In genomic region chr13:43761156-43761855, GRCm38 (mm10) we compare ENCODE assay signal across 26 mouse cellular contexts. TPM values are rescaled to one million over a fixed set of nuclear protein-coding genes. Genes with fewer than 3 reads are reported as not detected.
DNase-seq lines count a peak whose midpoint lies in the region; ATAC-seq and TF ChIP-seq lines count a peak whose summit lies in the region.
"Had no signal": no experiment of that assay in that cellular context is flagged by ENCODE, and none has a peak within 500 bp of the region (broad histone marks: within the 10 kb centered on the region; RNA-seq: fewer than 3 reads in every experiment).

No protein-coding gene starts in this region.

- TF ChIP-seq RAD21 in CH12.LX (IDR thresholded peaks at IDR 0.05; ENCODE audit: low read depth, low read length) = no peak

- TF ChIP-seq CTCF in CH12.LX (conservative IDR thresholded peaks at IDR 0.05 in 1 of 2, IDR thresholded peaks at IDR 0.05 in 1 of 2; ENCODE audit: low read depth in 2 of 2, low read length in 2 of 2) = no peak

- H3K4me3 ChIP-seq in CH12.LX (replicated peaks in 1 of 3; ENCODE audit: low read depth in 2 of 3, low read length in 2 of 3, poor library complexity in 1 of 3) = no peak overlapping the region
- H3K4me3 ChIP-seq: embryonic facial prominence, embryonic 15.5 days; erythroblast, embryonic 14.5 days; forebrain, embryonic 10.5 days; heart, embryonic 13.5 days; hindbrain, embryonic 12.5 days; intestine, embryonic 15.5 days had no signal

- peaks cover 7% of the 10 kb centered on the region for H3K9me3 ChIP-seq in CH12.LX (replicated peaks; ENCODE audit: low read length)
- H3K9me3 ChIP-seq: embryonic facial prominence, embryonic 15.5 days; forebrain, embryonic 10.5 days; heart, embryonic 13.5 days; hindbrain, embryonic 12.5 days; intestine, embryonic 15.5 days had no signal

- peak; percentile 75 for ATAC-seq in frontal cortex, adult (ENCODE audit: low TSS enrichment)
- peak; percentile 89 for ATAC-seq in inflammation-experienced regulatory T-cells, adult 6 months
- ATAC-seq: forebrain, embryonic 14.5 days; hindbrain, embryonic 16.5 days; intestine, embryonic 15.5 days had no signal

- in situ Hi-C loops in CH12.LX (cut with MboI; ENCODE audit: low pct_ligation_motif_present, low pct_unique_long_range_greater_than_20kb, low sequenced_read_pairs) = no loop called here

- peaks cover 2% of the 10 kb centered on the region for H3K79me2 ChIP-seq in CH12.LX (replicated peaks; ENCODE audit: control insufficient read depth, extremely low read depth, insufficient read depth, poor library complexity, severe bottlenecking)

- peak overlapping the region; percentile 38; the same call in 1 of the 2 replicates for H3K4me2 ChIP-seq in CH12.LX (ENCODE audit: insufficient read depth, low read depth, poor library complexity, severe bottlenecking)
- H3K4me2 ChIP-seq: embryonic facial prominence, embryonic 15.5 days; heart, embryonic 13.5 days; hindbrain, embryonic 12.5 days; intestine, embryonic 15.5 days had no signal

- H3K27ac ChIP-seq in CH12.LX (ENCODE audit: insufficient read depth, low read depth) = no peak overlapping the region
- H3K27ac ChIP-seq: embryonic facial prominence, embryonic 15.5 days; forebrain, embryonic 10.5 days; heart, embryonic 13.5 days; hindbrain, embryonic 12.5 days; intestine, embryonic 15.5 days had no signal

- no peak overlapping the region for H3K9ac ChIP-seq in CH12.LX (ENCODE audit: insufficient read depth, low read depth)
- H3K9ac ChIP-seq: embryonic facial prominence, embryonic 15.5 days; heart, embryonic 13.5 days; hindbrain, embryonic 12.5 days; intestine, embryonic 15.5 days had no signal

- no peak for DNase-seq in frontal cortex, postnatal 10 days (ENCODE audit: low spot score in 2 of 2)
- peak; percentile 58 for DNase-seq in CH12.LX (ENCODE audit: extremely low read depth)
- DNase-seq in kidney, postnatal 36 days = no peak
- no peak for DNase-seq in adrenal gland, adult 8-10 months
- no peak for DNase-seq in kidney, adult 8-10 months
- DNase-seq: adrenal gland, postnatal 25 days; cerebellum, adult 8-10 months; cerebellum, postnatal 14 days; embryo, embryonic 11 days; gastrocnemius, postnatal 25 days; heart, postnatal 36 days; kidney, adult 18-20 months had no signal

- TF ChIP-seq POLR2A in CH12.LX (IDR thresholded peaks at IDR 0.05; ENCODE audit: low read depth, low read length) = no peak

- peaks cover 0 to 7% of the 10 kb centered on the region in 2 experiments for H3K36me3 ChIP-seq in CH12.LX (replicated peaks in 1 of 2; ENCODE audit: control insufficient read depth in 1 of 2, insufficient read depth in 1 of 2, low read length in 1 of 2)
- H3K36me3 ChIP-seq: embryonic facial prominence, embryonic 15.5 days; forebrain, embryonic 10.5 days; heart, embryonic 13.5 days; hindbrain, embryonic 12.5 days; intestine, embryonic 15.5 days had no signal

- no peaks in the 10 kb centered on the region for H3K27me3 ChIP-seq in CH12.LX (replicated peaks)
- H3K27me3 ChIP-seq: heart, embryonic 13.5 days; hindbrain, embryonic 12.5 days; intestine, embryonic 15.5 days had no signal

- peak; percentile 70 for TF ChIP-seq EP300 in CH12.LX (IDR thresholded peaks at IDR 0.05; ENCODE audit: low read length)

- dilution Hi-C loops in CH12.LX (cut with MboI; ENCODE audit: extremely low pct_ligation_motif_present, extremely low pct_unique_long_range_greater_than_20kb, low sequenced_read_pairs) = no loop called here

- peaks cover 34 to 63% of the 10 kb centered on the region in 2 experiments for H3K4me1 ChIP-seq in CH12.LX (ENCODE audit: control insufficient read depth in 1 of 2, insufficient read depth in 2 of 2)
- H3K4me1 ChIP-seq: embryonic facial prominence, embryonic 15.5 days; forebrain, embryonic 10.5 days; hindbrain, embryonic 12.5 days; intestine, embryonic 15.5 days had no signal

TF ChIP-seq in CH12.LX, 34 proteins besides CTCF, POLR2A, EP300 and RAD21:
- peak; percentile 82 for TF ChIP-seq JUN (IDR thresholded peaks at IDR 0.05; ENCODE audit: insufficient read depth, low read depth, low read length)
- no peak for TF ChIP-seq ELF1 (IDR thresholded peaks at IDR 0.05; ENCODE audit: low read depth, low read length)
- no peak for TF ChIP-seq ZC3H11A (IDR thresholded peaks at IDR 0.05; ENCODE audit: low read depth, low read length)
- no peak for TF ChIP-seq KAT2A (IDR thresholded peaks at IDR 0.05; ENCODE audit: insufficient replicate concordance, low read length)
- TF ChIP-seq IRF4 (IDR thresholded peaks at IDR 0.05; ENCODE audit: low read depth, low read length) = peak; percentile 90
- peak; percentile 100 for TF ChIP-seq BHLHE40 (IDR thresholded peaks at IDR 0.05; ENCODE audit: low read depth, low read length)
- peak; percentile 95 for TF ChIP-seq JUND (conservative IDR thresholded peaks at IDR 0.05; ENCODE audit: low read depth, low read length)
- peak; percentile 81 for TF ChIP-seq ETS1 (conservative IDR thresholded peaks at IDR 0.05; ENCODE audit: low read depth, low read length)
- TF ChIP-seq CHD2 (IDR thresholded peaks at IDR 0.05; ENCODE audit: low read length) = no peak
- TF ChIP-seq MYC (IDR thresholded peaks at IDR 0.05; ENCODE audit: low read depth, low read length) = peak; percentile 72
- TF ChIP-seq MAZ (IDR thresholded peaks at IDR 0.05; ENCODE audit: low read depth, low read length) = no peak
- TF ChIP-seq USF2 (conservative IDR thresholded peaks at IDR 0.05; ENCODE audit: low read depth, low read length) = peak; percentile 76
- TF ChIP-seq UBTF (IDR thresholded peaks at IDR 0.05; ENCODE audit: low read depth, low read length) = no peak
- TF ChIP-seq HCFC1 (IDR thresholded peaks at IDR 0.05; ENCODE audit: low read depth, low read length) = no peak
- TF ChIP-seq SIN3A (IDR thresholded peaks at IDR 0.05; ENCODE audit: low read length) = 0 out of 2 replicates have a peak, but pooled peaks have one; percentile 25
- peak; percentile 62 for TF ChIP-seq USF1 (IDR thresholded peaks at IDR 0.05; ENCODE audit: low read depth, low read length)
- TF ChIP-seq MEF2A (IDR thresholded peaks at IDR 0.05; ENCODE audit: borderline replicate concordance, low read depth, low read length) = no peak
- no peak for TF ChIP-seq TBP (conservative IDR thresholded peaks at IDR 0.05; ENCODE audit: low read depth, low read length)
- TF ChIP-seq NELFE (IDR thresholded peaks at IDR 0.05; ENCODE audit: low read depth, low read length) = no peak
- 0 out of 2 replicates have a peak, but pooled peaks have one; percentile 51 for TF ChIP-seq MXI1 (IDR thresholded peaks at IDR 0.05; ENCODE audit: low read depth, low read length)
- peak; percentile 87 for TF ChIP-seq MAX (IDR thresholded peaks at IDR 0.05; ENCODE audit: low read length)
- TF ChIP-seq TCF12 (IDR thresholded peaks at IDR 0.05; ENCODE audit: low read depth, low read length) = 0 out of 2 replicates have a peak, but pooled peaks have one; percentile 18
- TF ChIP-seq MAFK (IDR thresholded peaks at IDR 0.05; ENCODE audit: insufficient replicate concordance, low read length) = no peak
- TF ChIP-seq ZKSCAN1 (IDR thresholded peaks at IDR 0.05; ENCODE audit: borderline replicate concordance, low read depth, low read length) = no peak

RNA-seq across cellular contexts. Expression of gene Cd83, which starts 23.3 kb away (rescaled TPM):
- total RNA-seq in CH12.LX (2012; rRNA removed) (103 and 129 TPM in 2 replicates), CH12.LX (2014; rRNA removed) (298 and 307 TPM in 2 replicates)
- polyA plus RNA-seq in CH12.LX (2012; ENCODE audit: insufficient read length, low read depth) = 106 and 109 TPM in 2 replicates
- polyA plus RNA-seq in inflammation-experienced regulatory T-cells, adult 6 months (2017; shearing (Covaris generic)) = 100 to 1,000 TPM; 115 to 333 (median 260) TPM
- 1 to 10 TPM; 2.2 to 5.8 (median 3.8) TPM for total RNA-seq in adrenal gland, adult 8-10 months (2022)
- total RNA-seq: common myeloid progenitor, adult 5-6 weeks; granulocyte monocyte progenitor cell, adult 5-6 weeks; MEL had no signal
- polyA plus RNA-seq: C2C12; erythroblast, embryonic 14.5 days had no signal

Comparison
In these comparisons a context has a peak if more than half of its experiments do, and no peak if none do; other contexts are left out.
1. RNA of gene Cd83, which starts 23.3 kb away (total RNA-seq): 103 to 307 TPM in CH12.LX; 2.2 to 5.8 TPM in adrenal gland, adult 8-10 months; every median in the first group is over 10 times any median in the second.